Mouse (Mus musculus): ENCODE data around the gene Gm8922.
"Not testable (repeated sequence)": the region's sequence is repeated elsewhere in the genome, so short reads cannot be mapped to it uniquely, and the experiment has no call there.

Gene Gm8922

GRCm38 (mm10) chr5:11681659-11682058 is at the start of gene Gm8922:
Gene Gm8922, plus strand, starts transcription at chr5:11681959.
- DNase-seq (ENCODE audit: low spot score in 2 of 2): not testable (repeated sequence)

Data from thymus, postnatal 10 days (tissue).